Mouse (Mus musculus): ENCODE data around the gene Unc13b.

Gene Unc13b

GRCm38 (mm10) chr4:43037860-43038566 lies 20.7 kb upstream of the Unc13b start:
- DNase-seq (ENCODE audit: low read depth in 1 of 2, low spot score in 2 of 2) = no peak

- DNase-seq (ENCODE audit: low read depth in 1 of 2, low spot score in 2 of 2) = no peak
Measured at GRCm38 (mm10) chr4:43038567-43039495, 19.9 kb upstream of the Unc13b start.

- DNase-seq (ENCODE audit: low read depth in 1 of 2, low spot score in 2 of 2) = no peak
Measured at GRCm38 (mm10) chr4:43039609-43040008, 19.1 kb upstream of the Unc13b start.

GRCm38 (mm10) chr4:43040114-43040572 lies 18.6 kb upstream of the Unc13b start:
- DNase-seq (ENCODE audit: low read depth in 1 of 2, low spot score in 2 of 2) = peak; percentile 89 to 92

- no peak for DNase-seq (ENCODE audit: low read depth in 1 of 2, low spot score in 2 of 2)
Measured at GRCm38 (mm10) chr4:43040881-43041547, 17.7 kb upstream of the Unc13b start.

GRCm38 (mm10) chr4:43043644-43044357 lies 15.0 kb upstream of the Unc13b start:
- peak in 1 of 2 experiments; percentile 71 for DNase-seq (ENCODE audit: low read depth in 1 of 2, low spot score in 2 of 2)

GRCm38 (mm10) chr4:43044673-43045072 lies 14.1 kb upstream of the Unc13b start:
- peak; percentile 68 to 73 for DNase-seq (ENCODE audit: low read depth in 1 of 2, low spot score in 2 of 2)

- no peak for DNase-seq (ENCODE audit: low read depth in 1 of 2, low spot score in 2 of 2)
Measured at GRCm38 (mm10) chr4:43045285-43045658, 13.5 kb upstream of the Unc13b start.

- peak; percentile 84 to 91 for DNase-seq (ENCODE audit: low read depth in 1 of 2, low spot score in 2 of 2)
Measured at GRCm38 (mm10) chr4:43045659-43046302, 13.0 kb upstream of the Unc13b start, which contains the start of gene Fam214b. TSS of gene Fam214b (minus strand) at chr4:43046220.

GRCm38 (mm10) chr4:43046607-43047006 lies 12.1 kb upstream of the Unc13b start:
- no peak for DNase-seq (ENCODE audit: low read depth in 1 of 2, low spot score in 2 of 2)

- DNase-seq (ENCODE audit: low read depth in 1 of 2, low spot score in 2 of 2) = no peak
Measured at GRCm38 (mm10) chr4:43047231-43047630, 11.5 kb upstream of the Unc13b start.

- DNase-seq (ENCODE audit: low read depth in 1 of 2, low spot score in 2 of 2) = no peak
Measured at GRCm38 (mm10) chr4:43052627-43053026, 6.1 kb upstream of the Unc13b start.

GRCm38 (mm10) chr4:43057654-43058053 lies 1.1 kb upstream of the Unc13b start:
- no peak for DNase-seq (ENCODE audit: low read depth in 1 of 2, low spot score in 2 of 2)

- no peak for DNase-seq (ENCODE audit: low read depth in 1 of 2, low spot score in 2 of 2)
Measured at GRCm38 (mm10) chr4:43058392-43058752, 381 bp upstream of the Unc13b start.

- no peak for DNase-seq (ENCODE audit: low read depth in 1 of 2, low spot score in 2 of 2)
Measured at GRCm38 (mm10) chr4:43059697-43060096, 944 bp downstream of the Unc13b start.

- DNase-seq (ENCODE audit: low read depth in 1 of 2, low spot score in 2 of 2) = no peak
Measured at GRCm38 (mm10) chr4:43060286-43060685, 1.5 kb downstream of the Unc13b start.

GRCm38 (mm10) chr4:43065471-43065870 lies 6.7 kb downstream of the Unc13b start:
- DNase-seq (ENCODE audit: low read depth in 1 of 2, low spot score in 2 of 2) = no peak

- DNase-seq (ENCODE audit: low read depth in 1 of 2, low spot score in 2 of 2) = no peak
Measured at GRCm38 (mm10) chr4:43074923-43075322, 16.2 kb downstream of the Unc13b start.

- no peak for DNase-seq (ENCODE audit: low read depth in 1 of 2, low spot score in 2 of 2)
Measured at GRCm38 (mm10) chr4:43078071-43078718, 19.4 kb downstream of the Unc13b start.

GRCm38 (mm10) chr4:43082458-43082857 lies 23.7 kb downstream of the Unc13b start:
- no peak for DNase-seq (ENCODE audit: low read depth in 1 of 2, low spot score in 2 of 2)

All from monocyte, adult 2 months (primary cell).